Mouse (Mus musculus) heart, adult 18-20 months (tissue): Measurements from ENCODE around the gene Pfpl. TPM values are rescaled to one million over a fixed set of nuclear protein-coding genes. Genes with fewer than 3 reads are reported as not detected.

Experiments used
- DNase-seq, 2 experiments: peaks; one replicate each; pipeline ENCODE4 v3.0.0; 2021 to 2022; ENCODE audit warnings: mixed read lengths in 1 of 2
- long read RNA-seq, 2 experiments: library from polyadenylated mRNA; stranded (forward); transcript quantifications; one replicate each; pipeline ENCODE4 v2.0.0; 2021
- total RNA-seq, 2 experiments: library from RNA; stranded (reverse); gene quantifications; 2 replicates each; pipeline ENCODE4 v1.2.3; 2021

The Pfpl gene
- not detected for total RNA-seq
- long read RNA-seq, experiment 1 = 0 reads
- long read RNA-seq, experiment 2 = 0 reads

- no peak for DNase-seq
These were observed at the start of gene Pfpl for GRCm38 (mm10) chr19:12427605-12428004. Gene Pfpl (plus strand): TSS chr19:12427905.

GRCm38 (mm10) chr19:12386979-12387378 lies 40.7 kb upstream of the Pfpl start, which contains the start of gene Olfr1440:
Gene Olfr1440 (plus strand): TSS chr19:12387279.
- no peak for DNase-seq

- DNase-seq = no peak
These were observed 14.0 kb upstream of the Pfpl start for GRCm38 (mm10) chr19:12413737-12414136.

- DNase-seq = no peak
These were observed 10.3 kb upstream of the Pfpl start, which contains the start of gene Olfr1441 for GRCm38 (mm10) chr19:12417361-12417760. Gene Olfr1441 (plus strand): TSS chr19:12417433.

- no peak for DNase-seq
These were observed 9.4 kb upstream of the Pfpl start for GRCm38 (mm10) chr19:12418312-12418711.

- DNase-seq = no peak
These were observed 7.2 kb upstream of the Pfpl start for GRCm38 (mm10) chr19:12420555-12420954.

- no peak for DNase-seq
These were observed 6.0 kb upstream of the Pfpl start for GRCm38 (mm10) chr19:12421680-12422079.

GRCm38 (mm10) chr19:12427101-12427500 lies 604 bp upstream of the Pfpl start:
- no peak for DNase-seq

- DNase-seq = peak; percentile 47 to 68
These were observed 5.3 kb downstream of the Pfpl start for GRCm38 (mm10) chr19:12433033-12433432.

GRCm38 (mm10) chr19:12435011-12435416 lies 7.3 kb downstream of the Pfpl start:
- peak in 1 of 2 experiments; percentile 31 for DNase-seq

GRCm38 (mm10) chr19:12435750-12436524 lies 8.2 kb downstream of the Pfpl start:
- peak; percentile 12 to 57 for DNase-seq

GRCm38 (mm10) chr19:12439581-12439980 lies 11.9 kb downstream of the Pfpl start:
- DNase-seq = no peak

- peak; percentile 45 to 51 for DNase-seq
These were observed 12.5 kb downstream of the Pfpl start for GRCm38 (mm10) chr19:12440103-12440725.

- DNase-seq = peak; percentile 19 to 40
These were observed 14.9 kb downstream of the Pfpl start for GRCm38 (mm10) chr19:12442560-12442959.

- DNase-seq = peak; percentile 31 to 64
These were observed 17.3 kb downstream of the Pfpl start for GRCm38 (mm10) chr19:12445014-12445413.

GRCm38 (mm10) chr19:12457401-12458066 lies 29.8 kb downstream of the Pfpl start:
- DNase-seq = no peak

- no peak for DNase-seq
These were observed 31.8 kb downstream of the Pfpl start for GRCm38 (mm10) chr19:12459516-12459915.

- DNase-seq = no peak
These were observed 32.9 kb downstream of the Pfpl start, which contains the start of gene Mpeg1 for GRCm38 (mm10) chr19:12460282-12461249. Gene Mpeg1 (plus strand): TSS chr19:12460779.

GRCm38 (mm10) chr19:12462851-12463721 lies 35.4 kb downstream of the Pfpl start:
- no peak for DNase-seq

- DNase-seq = peak; percentile 66 to 70
These were observed 36.0 kb downstream of the Pfpl start for GRCm38 (mm10) chr19:12463722-12464035.

GRCm38 (mm10) chr19:12464127-12464526 lies 36.4 kb downstream of the Pfpl start:
- peak in 1 of 2 experiments; percentile 37 for DNase-seq
